Mouse (Mus musculus) heart, embryonic 15.5 days (tissue): ENCODE results near the gene Slco1a6. TPM values are rescaled to one million over a fixed set of nuclear protein-coding genes. Genes with fewer than 3 reads are reported as not detected.
"Not testable (repeated sequence)": the region's sequence is repeated elsewhere in the genome, so short reads cannot be mapped to it uniquely, and the experiment has no call there.

Experiments used
- ATAC-seq: fragments of 200-750 bp; cut with Nextera tagmentation; replicated peaks from 2 replicates; pipeline ENCODE4 v1.8.0; 2017; ENCODE audit warnings: low read depth, moderate TSS enrichment; ENCODE audit not compliant: insufficient number of reproducible peaks, insufficient read depth, low FRiP score
- H3K27ac ChIP-seq: fragments of 300-500 bp; sonication (generic); 2 replicates; pipeline ENCODE4 v1.5.1; 2015; ENCODE audit warnings: mild to moderate bottlenecking, inconsistent platforms
- H3K27me3 ChIP-seq: fragments of 300-500 bp; sonication (generic); 2 replicates; pipeline ENCODE4 v1.6.1; 2015; ENCODE audit warnings: inconsistent platforms
- H3K36me3 ChIP-seq: fragments of 300-500 bp; sonication (generic); 2 replicates; pipeline ENCODE4 v1.6.1; 2015; ENCODE audit warnings: mild to moderate bottlenecking, inconsistent platforms
- H3K4me1 ChIP-seq: fragments of 300-500 bp; sonication (generic); replicated peaks from 2 replicates; pipeline ENCODE4 v1.6.1; 2015; ENCODE audit warnings: inconsistent platforms
- H3K4me2 ChIP-seq: fragments of 300-500 bp; sonication (generic); 2 replicates; pipeline ENCODE4 v1.6.1; 2015; ENCODE audit warnings: inconsistent platforms, mild to moderate bottlenecking, moderate library complexity
- H3K4me3 ChIP-seq: fragments of 300-500 bp; sonication (generic); 2 replicates; pipeline ENCODE4 v1.5.1; 2015; ENCODE audit warnings: mild to moderate bottlenecking, inconsistent platforms
- H3K9ac ChIP-seq: fragments of 300-500 bp; sonication (generic); 2 replicates; pipeline ENCODE4 v1.6.1; 2015; ENCODE audit warnings: mild to moderate bottlenecking, inconsistent platforms
- H3K9me3 ChIP-seq: fragments of 300-500 bp; sonication (generic); replicated peaks from 2 replicates; pipeline ENCODE4 v1.6.1; 2016; ENCODE audit warnings: inconsistent platforms
- WGBS: fragments of 180-500 bp; shearing (Covaris S2); methylation state at CpG from one replicate; pipeline ENCODE4 v1.1.7; 2015; ENCODE audit warnings: mixed read lengths; 5-methylcytosine and 5-hydroxymethylcytosine counted together
- polyA plus RNA-seq: library from polyadenylated mRNA; unstranded; fragments of >200 nt; fragmentation: Nextera tagmentation; extraction: Ambion mirVana; gene quantifications from 2 replicates; pipeline ENCODE4 v1.2.1, GENCODE M21; 2015

Slco1a6 gene
- 0.14 TPM in 1 of 2 replicates, not detected in the other for polyA plus RNA-seq

DNA sequence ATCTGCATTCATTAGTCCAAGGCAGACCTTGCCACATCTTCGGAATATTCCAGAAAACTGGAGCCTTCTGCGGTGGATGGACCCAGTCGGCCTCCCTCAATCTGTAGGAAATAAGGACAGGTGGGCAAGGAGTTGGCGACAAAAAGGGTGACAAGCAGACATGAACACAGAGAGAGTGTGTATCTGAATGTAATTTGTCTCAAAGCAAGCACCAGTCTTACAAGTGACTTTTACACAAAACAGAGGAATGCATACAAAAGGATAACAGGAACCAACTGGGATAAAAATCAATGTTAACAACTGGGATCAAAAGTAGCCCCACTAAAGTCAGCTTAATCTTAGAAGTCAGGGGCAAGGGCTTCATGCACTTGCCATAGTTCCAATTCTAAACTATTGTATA lies at the start of gene Slco1a6:
TSS of gene Slco1a6 (minus strand) at position 101 of the 400 bp plus-strand sequence.
- no peak within 1 kb of the TSS for H3K4me3 ChIP-seq
- H3K27me3 ChIP-seq, result no peaks in the 10 kb centered on the region
- WGBS, result 81% methylated on average over 4 of the region's 4 CpGs
- no peaks in the 10 kb centered on the region for H3K36me3 ChIP-seq
- H3K4me1 ChIP-seq, result no peaks in the 10 kb centered on the region
- no peak within 1 kb of the TSS for H3K9ac ChIP-seq
- H3K9me3 ChIP-seq, result no peaks in the 10 kb centered on the region
- no peak within 1 kb of the TSS for H3K4me2 ChIP-seq
- ATAC-seq, result no peak
- H3K27ac ChIP-seq, result no peak within 1 kb of the TSS

DNA sequence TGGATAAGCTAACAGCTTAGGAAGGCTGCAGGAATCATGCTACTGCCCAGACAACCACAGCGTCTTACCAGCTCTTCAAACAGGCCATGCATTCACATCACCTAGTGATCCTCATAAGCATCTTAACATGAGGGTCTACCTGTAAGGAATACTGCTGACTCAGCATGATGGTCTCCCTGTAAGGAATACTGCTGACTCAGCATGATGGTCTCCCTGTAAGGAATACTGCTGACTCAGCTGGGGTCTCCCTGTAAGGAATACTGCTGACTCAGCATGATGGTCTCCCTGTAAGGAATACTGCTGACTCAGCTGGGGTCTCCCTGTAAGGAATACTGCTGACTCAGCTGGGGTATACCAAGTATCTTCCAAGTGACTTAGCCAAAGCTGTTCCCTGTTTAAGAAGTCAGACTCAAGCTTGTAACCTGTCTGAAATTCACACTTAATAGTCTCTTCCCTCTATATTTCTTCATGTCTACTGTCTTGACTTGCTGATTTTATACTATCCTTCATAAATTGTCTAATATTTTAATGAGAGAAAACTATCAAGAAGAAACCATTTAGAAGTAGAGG lies 42.5 kb upstream of the Slco1a6 start:
- not testable (repeated sequence) for H3K4me1 ChIP-seq, H3K27ac ChIP-seq, H3K4me3 ChIP-seq, H3K9me3 ChIP-seq, H3K9ac ChIP-seq, H3K4me2 ChIP-seq, ATAC-seq, H3K36me3 ChIP-seq, H3K27me3 ChIP-seq
- 81% methylated on average over 1 of the region's 1 CpGs for WGBS

DNA sequence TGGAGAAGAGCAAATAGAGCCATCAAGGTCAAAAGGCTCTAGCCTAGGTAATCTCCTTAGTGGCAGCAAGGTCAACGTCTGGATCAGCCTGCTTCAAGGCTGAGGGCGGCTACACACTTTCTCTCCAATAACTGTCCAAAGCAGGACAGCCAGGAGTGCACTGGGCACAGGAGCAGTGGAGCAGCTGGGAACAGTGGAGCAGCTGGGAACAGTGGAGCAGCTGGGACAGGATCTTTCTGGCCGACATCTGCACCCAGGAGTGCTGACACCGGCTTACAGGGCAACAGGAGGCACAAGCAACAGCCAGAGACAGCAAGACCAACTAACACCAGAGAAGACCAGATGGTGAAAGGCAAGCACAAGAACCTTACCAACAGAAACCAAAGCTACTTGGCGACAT lies 36.7 kb upstream of the Slco1a6 start:
- no peak for ATAC-seq

DNA sequence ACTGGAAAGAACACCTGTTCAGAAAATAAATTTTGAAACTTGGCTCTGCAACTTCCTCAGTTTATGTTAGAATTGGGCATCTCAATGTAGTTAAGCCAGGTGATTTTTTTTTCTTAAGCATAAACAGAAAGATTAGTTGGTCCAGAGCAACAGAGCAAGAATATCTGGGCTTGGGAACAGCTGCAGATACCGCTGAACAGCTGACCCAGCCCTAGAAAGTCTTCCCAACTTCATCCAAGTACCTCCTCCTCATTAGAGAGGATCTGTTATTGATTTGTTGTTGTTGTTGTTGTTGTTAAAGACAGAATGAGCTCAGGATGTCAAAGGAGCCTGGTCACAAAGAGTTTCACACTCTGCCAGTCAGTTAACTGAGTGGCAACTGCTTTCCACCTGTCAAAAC lies 31.1 kb upstream of the Slco1a6 start:
- no peak overlapping the region for H3K4me3 ChIP-seq
- no peaks in the 10 kb centered on the region for H3K4me1 ChIP-seq
- H3K4me2 ChIP-seq, result no peak overlapping the region
- no peak overlapping the region for H3K9ac ChIP-seq
- ATAC-seq, result no peak
- 56% methylated on average over 1 of the region's 1 CpGs for WGBS
- no peaks in the 10 kb centered on the region for H3K36me3 ChIP-seq
- no peaks in the 10 kb centered on the region for H3K27me3 ChIP-seq
- H3K27ac ChIP-seq, result no peak overlapping the region
- H3K9me3 ChIP-seq, result no peaks in the 10 kb centered on the region

More for the DNA sequence above, 36.7 kb upstream of the Slco1a6 start:
- H3K36me3 ChIP-seq, result no peaks in the 10 kb centered on the region
- H3K9ac ChIP-seq, result no peak overlapping the region
- 69% methylated on average over 5 of the region's 5 CpGs for WGBS
- no peaks in the 10 kb centered on the region for H3K27me3 ChIP-seq
- H3K27ac ChIP-seq, result no peak overlapping the region
- no peaks in the 10 kb centered on the region for H3K4me1 ChIP-seq
- no peak overlapping the region for H3K4me2 ChIP-seq
- H3K4me3 ChIP-seq, result no peak overlapping the region
- H3K9me3 ChIP-seq, result no peaks in the 10 kb centered on the region

DNA sequence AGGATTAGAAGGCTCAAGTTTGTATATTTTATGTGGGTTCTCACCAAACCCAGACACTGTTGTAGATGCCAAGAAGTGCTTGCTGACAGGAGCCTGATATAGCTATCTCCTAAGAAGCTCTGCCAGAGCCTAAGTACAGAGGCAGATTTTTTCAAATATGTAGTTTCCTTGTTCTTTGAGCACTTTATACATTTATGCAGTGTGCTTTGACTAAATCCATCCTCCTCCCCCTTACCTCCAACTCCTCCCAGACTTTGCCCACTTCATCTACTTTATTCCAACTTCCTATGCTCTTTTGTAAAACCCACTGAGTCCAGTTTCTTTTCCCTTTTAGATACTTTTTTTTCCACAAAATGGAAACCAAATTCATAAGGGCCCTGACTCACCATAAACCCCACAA lies 11.8 kb upstream of the Slco1a6 start:
- no peak for ATAC-seq
- Histone ChIP-seq H3K4me2 (no peak overlapping the region), H3K27ac (no peak overlapping the region), H3K9me3 (no peaks in the 10 kb centered on the region), H3K27me3 (no peaks in the 10 kb centered on the region), H3K4me3 (no peak overlapping the region), H3K4me1 (no peaks in the 10 kb centered on the region), H3K36me3 (no peaks in the 10 kb centered on the region), H3K9ac (no peak overlapping the region)

DNA sequence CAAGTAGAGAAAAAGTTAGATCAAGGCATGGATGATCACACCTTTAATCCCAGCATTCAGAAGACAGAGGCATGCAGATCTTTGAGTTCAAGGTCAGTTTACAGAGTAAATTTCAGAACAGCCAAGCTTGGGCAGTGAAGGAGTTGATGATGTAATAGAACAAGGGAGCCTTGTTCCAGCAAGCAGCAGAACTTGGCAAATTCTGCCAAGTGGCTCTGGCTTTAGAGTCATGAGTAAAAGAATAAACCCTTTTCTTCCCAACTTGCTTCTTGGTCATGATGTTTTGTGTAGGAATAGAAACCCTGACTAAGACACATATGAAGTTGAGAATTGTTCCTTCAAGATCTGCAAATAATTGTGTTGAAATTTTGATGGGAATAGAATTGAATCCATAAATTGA lies 3.5 kb upstream of the Slco1a6 start:
- H3K9ac ChIP-seq, result no peak overlapping the region
- no peaks in the 10 kb centered on the region for H3K36me3 ChIP-seq
- no peak for ATAC-seq
- H3K9me3 ChIP-seq, result no peaks in the 10 kb centered on the region
- no peaks in the 10 kb centered on the region for H3K27me3 ChIP-seq
- no peak overlapping the region for H3K27ac ChIP-seq
- H3K4me2 ChIP-seq, result no peak overlapping the region
- no peaks in the 10 kb centered on the region for H3K4me1 ChIP-seq
- no peak overlapping the region for H3K4me3 ChIP-seq

DNA sequence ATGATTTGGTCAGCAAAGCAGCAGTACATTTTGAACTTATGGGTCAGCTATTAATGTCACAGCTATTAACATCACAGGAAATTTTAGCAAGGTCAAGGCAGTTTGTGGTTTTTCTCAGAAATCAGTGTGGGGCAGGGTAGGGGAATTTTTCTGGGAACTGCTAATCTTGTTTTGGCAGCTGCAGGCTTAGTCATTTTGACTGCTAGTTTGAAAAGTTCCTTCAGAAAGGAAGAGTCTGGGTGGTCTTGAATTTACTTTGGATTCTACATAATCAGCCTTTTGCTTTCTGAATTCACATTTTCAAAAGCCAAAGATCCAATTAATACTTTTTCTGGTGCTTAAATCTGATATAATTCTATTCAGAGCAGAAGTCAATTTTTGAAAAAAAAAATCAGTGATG lies 1.4 kb upstream of the Slco1a6 start:
- no peak overlapping the region for H3K27ac ChIP-seq
- no peaks in the 10 kb centered on the region for H3K27me3 ChIP-seq
- no peak overlapping the region for H3K4me3 ChIP-seq
- H3K36me3 ChIP-seq, result no peaks in the 10 kb centered on the region
- H3K4me2 ChIP-seq, result no peak overlapping the region
- ATAC-seq, result no peak
- H3K4me1 ChIP-seq, result no peaks in the 10 kb centered on the region
- H3K9me3 ChIP-seq, result no peaks in the 10 kb centered on the region
- no peak overlapping the region for H3K9ac ChIP-seq

DNA sequence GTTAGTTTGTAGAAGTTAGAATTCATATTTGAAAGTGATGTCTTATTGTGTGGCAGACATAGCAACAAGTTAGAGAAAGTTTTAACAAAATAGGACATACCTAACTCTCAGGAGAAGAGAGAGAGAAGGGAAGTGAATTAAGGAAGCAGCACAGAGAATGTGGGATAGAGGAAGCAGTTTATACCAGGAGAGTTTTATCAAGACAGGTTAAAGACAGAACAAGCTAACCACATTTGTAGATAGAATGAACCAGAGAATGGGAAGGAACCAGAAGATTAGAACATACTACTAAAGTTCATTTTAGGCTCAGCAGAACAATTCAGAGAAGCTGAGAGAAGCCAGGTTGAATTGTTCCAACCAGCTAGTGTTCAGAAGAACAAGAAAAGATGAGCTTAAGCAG lies 7.8 kb downstream of the Slco1a6 start:
- no peaks in the 10 kb centered on the region for H3K36me3 ChIP-seq
- no peaks in the 10 kb centered on the region for H3K27me3 ChIP-seq
- H3K4me1 ChIP-seq, result no peaks in the 10 kb centered on the region
- no peak overlapping the region for H3K4me2 ChIP-seq
- H3K4me3 ChIP-seq, result no peak overlapping the region
- ATAC-seq, result no peak
- H3K27ac ChIP-seq, result no peak overlapping the region
- H3K9ac ChIP-seq, result no peak overlapping the region
- H3K9me3 ChIP-seq, result no peaks in the 10 kb centered on the region

DNA sequence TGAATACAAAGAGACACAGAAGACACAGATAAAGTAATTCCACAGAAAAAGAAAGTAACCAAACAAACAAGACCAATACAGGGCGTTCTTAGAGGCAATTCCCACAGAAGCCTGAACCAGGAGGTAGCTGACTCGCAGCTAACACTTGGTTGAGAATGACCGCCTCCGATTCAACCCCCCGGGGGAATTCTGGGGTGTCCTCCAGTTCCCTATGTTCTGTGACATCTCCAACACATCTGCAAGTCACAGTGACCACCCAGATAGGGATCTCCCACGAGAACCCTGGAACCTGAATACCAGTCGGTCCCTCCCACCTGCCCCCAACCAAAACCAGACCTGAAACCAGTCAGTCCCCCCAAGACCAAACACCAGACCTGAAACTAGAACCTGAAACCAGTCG lies 14.1 kb downstream of the Slco1a6 start:
- no peak for ATAC-seq
- WGBS, result 76% methylated on average over 8 of the region's 8 CpGs
- H3K4me3 ChIP-seq, result no peak overlapping the region
- H3K27me3 ChIP-seq, result no peaks in the 10 kb centered on the region
- H3K4me2 ChIP-seq, result no peak overlapping the region
- no peaks in the 10 kb centered on the region for H3K9me3 ChIP-seq
- no peak overlapping the region for H3K27ac ChIP-seq
- no peak overlapping the region for H3K9ac ChIP-seq
- H3K4me1 ChIP-seq, result no peaks in the 10 kb centered on the region
- H3K36me3 ChIP-seq, result no peaks in the 10 kb centered on the region

DNA sequence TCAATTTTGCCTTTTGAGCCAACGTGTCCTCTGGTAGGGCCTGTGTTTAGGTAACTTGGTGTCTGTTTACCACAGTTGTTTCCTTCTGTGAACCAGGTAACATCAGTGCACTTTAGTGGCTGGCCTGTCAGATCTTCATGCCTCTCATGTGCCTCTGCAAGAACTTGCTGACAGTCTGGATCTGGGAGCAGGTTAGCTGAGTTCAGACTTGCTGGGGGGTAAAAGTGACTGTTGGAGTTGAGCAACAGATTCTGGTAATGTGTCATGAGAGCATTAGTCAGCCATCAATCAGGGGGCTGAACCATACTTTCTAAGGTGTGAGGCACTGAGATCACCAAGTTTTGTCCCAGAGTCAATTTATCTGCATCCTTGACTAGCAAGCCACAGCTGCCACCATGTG lies 16.4 kb downstream of the Slco1a6 start:
- Histone ChIP-seq H3K27ac (no peak overlapping the region), H3K27me3 (no peaks in the 10 kb centered on the region), H3K36me3 (no peaks in the 10 kb centered on the region), H3K4me1 (no peaks in the 10 kb centered on the region), H3K9ac (no peak overlapping the region), H3K4me3 (no peak overlapping the region), H3K9me3 (no peaks in the 10 kb centered on the region), H3K4me2 (no peak overlapping the region)
- WGBS, result 43% methylated on average over 1 of the region's 1 CpGs
- ATAC-seq, result no peak

DNA sequence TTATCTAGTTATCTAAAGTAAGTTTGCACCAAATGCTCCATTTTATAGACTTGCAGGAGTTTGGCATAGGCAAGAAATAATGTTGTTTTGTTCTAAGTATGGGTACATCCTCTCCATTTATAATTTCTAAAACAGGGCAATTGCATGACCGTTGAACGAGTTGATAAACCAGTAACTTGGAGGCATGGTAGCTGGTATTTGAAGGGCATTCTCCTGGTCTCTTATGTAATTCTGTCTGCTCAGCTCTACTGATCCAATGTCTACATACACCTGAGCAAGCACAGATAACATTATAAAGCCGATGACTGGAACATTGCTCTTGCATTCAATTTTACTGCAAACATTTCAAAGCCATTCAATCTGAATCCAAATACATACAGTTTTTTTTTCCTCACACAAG lies 20.9 kb downstream of the Slco1a6 start:
- no peak for ATAC-seq
- no peak overlapping the region for H3K27ac ChIP-seq
- H3K4me2 ChIP-seq, result no peak overlapping the region
- no peak overlapping the region for H3K9ac ChIP-seq
- H3K9me3 ChIP-seq, result no peaks in the 10 kb centered on the region
- H3K4me1 ChIP-seq, result no peaks in the 10 kb centered on the region
- H3K27me3 ChIP-seq, result no peaks in the 10 kb centered on the region
- WGBS, result 86% methylated on average over 3 of the region's 3 CpGs
- H3K4me3 ChIP-seq, result no peak overlapping the region
- no peaks in the 10 kb centered on the region for H3K36me3 ChIP-seq

DNA sequence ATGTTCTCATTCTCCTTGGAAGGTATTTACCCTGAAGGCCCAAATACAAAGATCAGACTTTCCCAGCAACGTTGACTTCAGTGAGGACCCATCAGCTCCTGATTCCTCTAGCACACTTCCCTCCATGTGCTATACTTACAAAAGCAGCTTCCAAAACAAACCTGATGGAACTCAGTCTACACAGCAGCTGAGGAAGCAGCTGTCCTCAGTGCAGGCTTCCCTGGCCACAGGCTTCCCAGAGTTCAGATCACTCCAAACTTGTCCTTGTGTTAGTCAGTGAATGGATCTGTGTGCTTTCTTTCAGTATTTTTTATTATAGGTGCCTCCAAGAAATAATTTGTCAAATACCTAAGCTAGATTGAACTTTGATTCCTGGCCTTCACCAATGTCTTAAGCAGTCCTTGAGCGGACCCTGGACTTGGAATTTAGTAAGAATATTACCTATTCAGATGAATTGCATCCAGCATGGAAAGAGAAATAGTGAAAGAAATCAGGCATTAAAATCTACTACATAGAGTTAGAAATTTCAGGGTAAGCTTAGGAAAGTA lies 22.4 kb downstream of the Slco1a6 start:
- Histone ChIP-seq H3K9me3 (no peaks in the 10 kb centered on the region), H3K4me1 (no peaks in the 10 kb centered on the region), H3K36me3 (no peaks in the 10 kb centered on the region), H3K27me3 (no peaks in the 10 kb centered on the region), H3K27ac (no peak overlapping the region), H3K4me3 (no peak overlapping the region), H3K9ac (no peak overlapping the region), H3K4me2 (no peak overlapping the region)
- no peak for ATAC-seq
- WGBS, result 56% methylated on average over 2 of the region's 2 CpGs
